Mouse (Mus musculus) common myeloid progenitor, adult 5-6 weeks (primary cell): ENCODE data around the gene Ubr1. TPM values are rescaled to one million over a fixed set of nuclear protein-coding genes. Genes with fewer than 3 reads are reported as not detected.
A peak's percentile ranks its signal among the peaks of the same experiment; 100 is the strongest.
"Not testable (repeated sequence)": the region's sequence is repeated elsewhere in the genome, so short reads cannot be mapped to it uniquely, and the experiment has no call there.

Experiments
- ATAC-seq: replicated peaks from 2 replicates; pipeline ENCODE4 v1.8.0; 2016; ENCODE audit warnings: low read depth, mild to moderate bottlenecking, moderate TSS enrichment, inconsistent platforms; ENCODE audit not compliant: poor library complexity, severe bottlenecking
- total RNA-seq: library from RNA; stranded (forward); fragments of 200-1000, 187-1606 nt; gene quantifications from 2 replicates; pipeline ENCODE4 v1.2.3, GENCODE M21; 2017

Gene Ubr1
- total RNA-seq = 30.4 and 33.0 TPM in 2 replicates

GRCm38 (mm10) chr2:120970559-120971080, at the start of gene Ubr1:
Gene Ubr1 (minus strand): TSS chr2:120970715.
- ATAC-seq = peak; percentile 98

GRCm38 (mm10) chr2:121017151-121017550, 46.6 kb upstream of the Ubr1 start:
- no peak for ATAC-seq

- ATAC-seq = no peak
Observed at GRCm38 (mm10) chr2:121016226-121016625, 45.7 kb upstream of the Ubr1 start.

- ATAC-seq = no peak
Observed at GRCm38 (mm10) chr2:121015507-121015906, 45.0 kb upstream of the Ubr1 start.

- no peak for ATAC-seq
Observed at GRCm38 (mm10) chr2:121012676-121013075, 42.2 kb upstream of the Ubr1 start.

GRCm38 (mm10) chr2:121009071-121009677, 38.7 kb upstream of the Ubr1 start:
- ATAC-seq = no peak

- ATAC-seq = 0 out of 2 replicates have a peak, but pooled peaks have one; percentile 6
Observed at GRCm38 (mm10) chr2:121008664-121009007, 38.1 kb upstream of the Ubr1 start.

- peak; percentile 96 for ATAC-seq
Observed at GRCm38 (mm10) chr2:121007925-121008663, 37.6 kb upstream of the Ubr1 start, which contains the start of gene Ccndbp1. Gene Ccndbp1 (plus strand): TSS chr2:121008403.

GRCm38 (mm10) chr2:121006986-121007385, 36.5 kb upstream of the Ubr1 start:
- ATAC-seq = no peak

GRCm38 (mm10) chr2:121004018-121004811, 33.7 kb upstream of the Ubr1 start:
- no peak for ATAC-seq

- ATAC-seq = no peak
Observed at GRCm38 (mm10) chr2:121003586-121003985, 33.1 kb upstream of the Ubr1 start.

- ATAC-seq = no peak
Observed at GRCm38 (mm10) chr2:120998863-120999262, 28.3 kb upstream of the Ubr1 start.

- not testable (repeated sequence) for ATAC-seq
Observed at GRCm38 (mm10) chr2:120996607-120997006, 26.1 kb upstream of the Ubr1 start.

GRCm38 (mm10) chr2:120991196-120991595, 20.7 kb upstream of the Ubr1 start:
- ATAC-seq = no peak

GRCm38 (mm10) chr2:120985241-120985640, 14.7 kb upstream of the Ubr1 start:
- no peak for ATAC-seq

GRCm38 (mm10) chr2:120983611-120984010, 13.1 kb upstream of the Ubr1 start:
- no peak for ATAC-seq

- ATAC-seq = no peak
Observed at GRCm38 (mm10) chr2:120980861-120981260, 10.3 kb upstream of the Ubr1 start.

GRCm38 (mm10) chr2:120979819-120980218, 9.3 kb upstream of the Ubr1 start:
- no peak for ATAC-seq

- ATAC-seq = 0 out of 2 replicates have a peak, but pooled peaks have one; percentile 36
Observed at GRCm38 (mm10) chr2:120978693-120979037, 8.2 kb upstream of the Ubr1 start.

- ATAC-seq = no peak
Observed at GRCm38 (mm10) chr2:120977926-120978692, 7.6 kb upstream of the Ubr1 start.
